Mouse (Mus musculus) skeletal muscle tissue, postnatal 0 days (tissue): Measurements from ENCODE around the gene Gm20937. TPM values are rescaled to one million over a fixed set of nuclear protein-coding genes. Genes with fewer than 3 reads are reported as not detected.

ENCODE experiments used
- polyA plus RNA-seq: library from polyadenylated mRNA; unstranded; fragments of >200 nt; fragmentation: Nextera tagmentation; extraction: Ambion mirVana; gene quantifications from 2 replicates; pipeline ENCODE4 v1.2.1, GENCODE M21; 2015

Gene Gm20937
- not detected in 2 replicates for polyA plus RNA-seq

GRCm38 (mm10) chrY:68294798-68295197 is at the start of gene Gm20937:
TSS of gene Gm20937 (minus strand) at chrY:68294898.

Other genes with a start within 250 kb of the Gm20937 start
- not detected in 2 replicates for gene Gm20816, start 243.1 kb upstream of the Gm20937 start, polyA plus RNA-seq